Mouse (Mus musculus): ENCODE data around the gene Fosl1. TPM values are rescaled to one million over a fixed set of nuclear protein-coding genes. Genes with fewer than 3 reads are reported as not detected.

The Fosl1 gene
- total and polyA plus RNA-seq, 3 experiments = 0.16 to 1.2 TPM; not detected in 1

Other genes with a start within 250 kb of the Fosl1 start
- 10 to 100 TPM; 18.4 to 18.9 TPM for gene Pacs1, start 174.4 kb upstream of the Fosl1 start, total RNA-seq (2021)
- gene Pacs1, start 174.4 kb upstream of the Fosl1 start, polyA plus RNA-seq (2012; rRNA removed) = 34.1 and 39.9 TPM in 2 replicates
- gene Sf3b2, start 152.1 kb upstream of the Fosl1 start, total RNA-seq (2021) = 100 to 1,000 TPM; 165 to 171 TPM
- gene Sf3b2, start 152.1 kb upstream of the Fosl1 start, polyA plus RNA-seq (2012; rRNA removed) = 161 and 235 TPM in 2 replicates
- under 1 TPM; 0.12 to 0.21 TPM for gene Gal3st3, start 149.2 kb upstream of the Fosl1 start, total RNA-seq (2021)
- gene Gal3st3, start 149.2 kb upstream of the Fosl1 start, polyA plus RNA-seq (2012; rRNA removed) = 0.27 and 0.73 TPM in 2 replicates
- gene Catsper1, start 111.8 kb upstream of the Fosl1 start, total RNA-seq (2021) = not detected
- not detected in 2 replicates for gene Catsper1, start 111.8 kb upstream of the Fosl1 start, polyA plus RNA-seq (2012; rRNA removed)
- 1 to 10 TPM; 1.1 to 3.2 TPM for gene Cst6, start 98.0 kb upstream of the Fosl1 start, total RNA-seq (2021)
- gene Cst6, start 98.0 kb upstream of the Fosl1 start, polyA plus RNA-seq (2012; rRNA removed) = 1.9 and 6.1 TPM in 2 replicates
- 10 to 100 TPM; 22.5 to 23.7 TPM for gene Eif1ad, start 80.8 kb upstream of the Fosl1 start, total RNA-seq (2021)
- gene Eif1ad, start 80.8 kb upstream of the Fosl1 start, polyA plus RNA-seq (2012; rRNA removed) = 22.2 and 27.2 TPM in 2 replicates
- gene Banf1, start 80.4 kb upstream of the Fosl1 start, total RNA-seq (2021) = 100 to 1,000 TPM; 138 to 155 TPM
- 99.6 and 110 TPM in 2 replicates for gene Banf1, start 80.4 kb upstream of the Fosl1 start, polyA plus RNA-seq (2012; rRNA removed)
- 10 to 100 TPM; 72.2 to 88.9 TPM for gene Sart1, start 58.8 kb upstream of the Fosl1 start, total RNA-seq (2021)
- gene Sart1, start 58.8 kb upstream of the Fosl1 start, polyA plus RNA-seq (2012; rRNA removed) = 5.4 and 8.1 TPM in 2 replicates
- gene Tsga10ip, start 45.0 kb upstream of the Fosl1 start, total RNA-seq (2021) = not detected
- not detected in 2 replicates for gene Tsga10ip, start 45.0 kb upstream of the Fosl1 start, polyA plus RNA-seq (2012; rRNA removed)
- gene Drap1, start 22.6 kb upstream of the Fosl1 start, total RNA-seq (2021) = 100 to 1,000 TPM; 273 to 290 TPM
- 127 and 159 TPM in 2 replicates for gene Drap1, start 22.6 kb upstream of the Fosl1 start, polyA plus RNA-seq (2012; rRNA removed)
- 10 to 100 TPM; 48.8 to 53.3 TPM for gene AI837181, start 22.4 kb upstream of the Fosl1 start, total RNA-seq (2021)
- gene AI837181, start 22.4 kb upstream of the Fosl1 start, polyA plus RNA-seq (2012; rRNA removed) = 109 and 115 TPM in 2 replicates
- gene Ccdc85b, start 10.3 kb downstream of the Fosl1 start, total RNA-seq (2021) = 10 to 100 TPM in 1 of 2 experiments, 1 to 10 TPM in 1; 3.5 to 10.5 TPM
- gene Ccdc85b, start 10.3 kb downstream of the Fosl1 start, polyA plus RNA-seq (2012; rRNA removed) = 13.5 and 13.9 TPM in 2 replicates
- 10 to 100 TPM; 85.1 to 94.8 TPM for gene Fibp, start 13.1 kb downstream of the Fosl1 start, total RNA-seq (2021)
- 89.9 and 95.9 TPM in 2 replicates for gene Fibp, start 13.1 kb downstream of the Fosl1 start, polyA plus RNA-seq (2012; rRNA removed)
- gene Ctsw, start 21.0 kb downstream of the Fosl1 start, total RNA-seq (2021) = under 1 TPM; 0.75 to 0.79 TPM
- 0.71 and 1.1 TPM in 2 replicates for gene Ctsw, start 21.0 kb downstream of the Fosl1 start, polyA plus RNA-seq (2012; rRNA removed)
- gene Efemp2, start 26.4 kb downstream of the Fosl1 start, total RNA-seq (2021) = 100 to 1,000 TPM in 1 of 2 experiments, 10 to 100 TPM in 1; 49.7 to 107 TPM
- gene Efemp2, start 26.4 kb downstream of the Fosl1 start, polyA plus RNA-seq (2012; rRNA removed) = 112 and 116 TPM in 2 replicates
- gene Mus81, start 40.9 kb downstream of the Fosl1 start, total RNA-seq (2021) = 10 to 100 TPM; 23.2 to 24.9 TPM
- 39.5 and 45.7 TPM in 2 replicates for gene Mus81, start 40.9 kb downstream of the Fosl1 start, polyA plus RNA-seq (2012; rRNA removed)
- gene Cfl1, start 42.9 kb downstream of the Fosl1 start, total RNA-seq (2021) = 100 to 1,000 TPM; 732 to 783 TPM
- 308 and 311 TPM in 2 replicates for gene Cfl1, start 42.9 kb downstream of the Fosl1 start, polyA plus RNA-seq (2012; rRNA removed)
- 1 to 10 TPM in 1 of 2 experiments, under 1 TPM in 1; 0.86 to 1.1 TPM for gene 1700020D05Rik, start 56.2 kb downstream of the Fosl1 start, total RNA-seq (2021)
- 1.0 and 1.2 TPM in 2 replicates for gene 1700020D05Rik, start 56.2 kb downstream of the Fosl1 start, polyA plus RNA-seq (2012; rRNA removed)
- 10 to 100 TPM; 12.2 to 14.1 TPM for gene Snx32, start 63.0 kb downstream of the Fosl1 start, total RNA-seq (2021)
- 13.0 and 15.0 TPM in 2 replicates for gene Snx32, start 63.0 kb downstream of the Fosl1 start, polyA plus RNA-seq (2012; rRNA removed)
- gene Ovol1, start 113.1 kb downstream of the Fosl1 start, total RNA-seq (2021) = not detected
- gene Ovol1, start 113.1 kb downstream of the Fosl1 start, polyA plus RNA-seq (2012; rRNA removed) = not detected in 2 replicates
- 1 to 10 TPM; 8.4 to 9.4 TPM for gene Ap5b1, start 120.5 kb downstream of the Fosl1 start, total RNA-seq (2021)
- gene Ap5b1, start 120.5 kb downstream of the Fosl1 start, polyA plus RNA-seq (2012; rRNA removed) = 12.8 and 16.8 TPM in 2 replicates
- gene Rnaseh2c, start 154.3 kb downstream of the Fosl1 start, total RNA-seq (2021) = 100 to 1,000 TPM; 109 to 147 TPM
- 97.9 and 99.7 TPM in 2 replicates for gene Rnaseh2c, start 154.3 kb downstream of the Fosl1 start, polyA plus RNA-seq (2012; rRNA removed)
- 10 to 100 TPM; 75.5 to 76.9 TPM for gene Kat5, start 162.7 kb downstream of the Fosl1 start, total RNA-seq (2021)
- 43.8 and 54.1 TPM in 2 replicates for gene Kat5, start 162.7 kb downstream of the Fosl1 start, polyA plus RNA-seq (2012; rRNA removed)
- gene Rela, start 189.9 kb downstream of the Fosl1 start, total RNA-seq (2021) = 100 to 1,000 TPM in 1 of 2 experiments, 10 to 100 TPM in 1; 89.8 to 149 TPM
- gene Rela, start 189.9 kb downstream of the Fosl1 start, polyA plus RNA-seq (2012; rRNA removed) = 163 and 221 TPM in 2 replicates
- gene Sipa1, start 216.2 kb downstream of the Fosl1 start, total RNA-seq (2021) = 10 to 100 TPM; 39.8 to 62.1 TPM
- 165 and 177 TPM in 2 replicates for gene Sipa1, start 216.2 kb downstream of the Fosl1 start, polyA plus RNA-seq (2012; rRNA removed)
- 10 to 100 TPM; 42.6 to 44.2 TPM for gene Map3k11, start 241.2 kb downstream of the Fosl1 start, total RNA-seq (2021)
- 102 and 104 TPM in 2 replicates for gene Map3k11, start 241.2 kb downstream of the Fosl1 start, polyA plus RNA-seq (2012; rRNA removed)
- gene Pcnx3, start 241.4 kb downstream of the Fosl1 start, total RNA-seq (2021) = 10 to 100 TPM; 88.9 to 90.8 TPM
- 330 and 358 TPM in 2 replicates for gene Pcnx3, start 241.4 kb downstream of the Fosl1 start, polyA plus RNA-seq (2012; rRNA removed)